Mouse (Mus musculus): Measurements from ENCODE around the gene Rpl22l1. TPM values are rescaled to one million over a fixed set of nuclear protein-coding genes. Genes with fewer than 3 reads are reported as not detected.

The Rpl22l1 gene
- polyA plus RNA-seq, 1 experiment, result 678 TPM

DNA sequence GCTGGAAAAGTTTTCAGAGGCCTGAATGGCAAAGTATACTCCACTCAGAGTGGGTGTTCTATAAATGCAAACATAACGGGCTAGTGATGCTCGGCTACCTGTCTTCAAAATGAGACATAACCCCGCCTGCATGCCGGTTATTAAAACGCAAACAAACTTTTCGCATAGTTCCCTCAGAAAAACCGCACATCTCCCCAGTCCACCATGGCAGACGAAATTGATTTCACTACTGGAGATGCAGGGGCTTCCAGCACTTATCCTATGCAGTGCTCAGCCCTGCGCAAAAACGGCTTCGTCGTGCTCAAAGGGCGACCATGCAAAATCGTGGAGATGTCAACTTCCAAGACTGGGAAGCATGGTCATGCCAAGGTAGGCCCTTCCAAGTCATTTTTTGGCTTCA, 23.4 kb upstream of the Rpl22l1 start:
- Histone ChIP-seq H3K4me1 (ENCODE audit: control insufficient read depth, insufficient read depth, low read length) (no peaks in the 10 kb centered on the region), H3K9ac (ENCODE audit: low read depth, poor library complexity, severe bottlenecking) (peak overlapping the region; percentile 82), H3K36me3 (ENCODE audit: control insufficient read depth, insufficient read depth, low read length, poor library complexity, severe bottlenecking) (no peaks in the 10 kb centered on the region), H3K27ac (ENCODE audit: insufficient read depth, low read length) (no peak overlapping the region), H3K27me3 (ENCODE audit: control insufficient read depth, insufficient read depth, low read length, poor library complexity, severe bottlenecking) (no peaks in the 10 kb centered on the region; the same call in 1 of the 2 replicates), H3K9me3 (replicated peaks; ENCODE audit: control insufficient read depth, insufficient read depth, low read length, poor library complexity, severe bottlenecking) (no peaks in the 10 kb centered on the region; the same call in 1 of the 2 replicates), H3K4me3 (ENCODE audit: low read depth, low read length) (peak overlapping the region; percentile 65)
- TF ChIP-seq POLR2A (IDR thresholded peaks at IDR 0.05; ENCODE audit: insufficient read depth, low read length) (no peak), CTCF (IDR thresholded peaks at IDR 0.05; ENCODE audit: low read depth, low read length) (no peak), EP300 (IDR thresholded peaks at IDR 0.05; ENCODE audit: insufficient read depth, low read depth, low read length) (no peak)

DNA sequence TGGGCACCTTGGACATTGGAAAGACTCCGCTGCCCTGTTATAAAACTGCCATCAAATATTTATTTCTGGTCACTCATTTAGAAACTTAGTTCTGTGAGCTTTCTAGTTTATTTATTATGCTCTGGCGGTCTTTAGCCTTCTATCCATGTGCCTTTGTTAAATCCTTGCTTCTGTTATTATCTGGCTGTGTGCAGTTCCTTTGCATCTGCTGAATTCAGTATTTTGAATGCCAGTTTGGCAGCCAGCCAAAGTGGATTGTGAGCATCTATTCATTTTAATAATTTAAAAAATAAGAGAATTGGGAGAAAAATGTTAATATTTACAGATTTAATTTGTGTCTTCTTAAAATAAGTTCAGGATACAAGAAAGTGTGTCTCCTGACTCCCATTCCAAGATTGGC, 21.1 kb upstream of the Rpl22l1 start:
- no peak for TF ChIP-seq POLR2A (IDR thresholded peaks at IDR 0.05; ENCODE audit: insufficient read depth, low read length)
- no peak for TF ChIP-seq EP300 (IDR thresholded peaks at IDR 0.05; ENCODE audit: insufficient read depth, low read depth, low read length)
- no peak for TF ChIP-seq CTCF (IDR thresholded peaks at IDR 0.05; ENCODE audit: low read depth, low read length)
- H3K9ac ChIP-seq (ENCODE audit: low read depth, poor library complexity, severe bottlenecking), result no peak overlapping the region
- H3K27ac ChIP-seq (ENCODE audit: insufficient read depth, low read length), result no peak overlapping the region
- no peaks in the 10 kb centered on the region for H3K4me1 ChIP-seq (ENCODE audit: control insufficient read depth, insufficient read depth, low read length)
- H3K36me3 ChIP-seq (ENCODE audit: control insufficient read depth, insufficient read depth, low read length, poor library complexity, severe bottlenecking), result no peaks in the 10 kb centered on the region
- H3K9me3 ChIP-seq (replicated peaks; ENCODE audit: control insufficient read depth, insufficient read depth, low read length, poor library complexity, severe bottlenecking), result no peaks in the 10 kb centered on the region; the same call in 1 of the 2 replicates
- no peak overlapping the region for H3K4me3 ChIP-seq (ENCODE audit: low read depth, low read length)
- no peaks in the 10 kb centered on the region; the same call in 1 of the 2 replicates for H3K27me3 ChIP-seq (ENCODE audit: control insufficient read depth, insufficient read depth, low read length, poor library complexity, severe bottlenecking)

DNA sequence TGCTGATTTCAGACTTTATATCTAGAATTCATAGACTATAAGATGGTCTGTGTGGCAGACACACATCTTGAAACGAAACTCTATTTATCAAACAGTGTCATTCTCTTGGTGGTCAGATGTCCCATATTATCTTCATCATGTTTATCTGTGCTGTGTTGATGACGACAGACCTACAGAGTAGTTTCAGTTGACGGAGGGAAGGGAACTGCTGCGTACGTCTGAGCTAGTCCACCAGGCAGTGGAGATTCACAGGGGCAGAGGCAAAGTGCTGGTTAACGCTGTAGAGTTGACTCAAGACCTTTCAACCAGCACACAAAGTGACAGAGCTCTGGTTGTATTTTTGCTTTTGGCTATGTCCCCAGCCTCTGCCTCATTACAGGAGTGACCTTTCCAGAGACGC, 10.4 kb upstream of the Rpl22l1 start:
- Histone ChIP-seq H3K27me3 (ENCODE audit: control insufficient read depth, insufficient read depth, low read length, poor library complexity, severe bottlenecking) (no peaks in the 10 kb centered on the region), H3K4me3 (ENCODE audit: low read depth, low read length) (no peak overlapping the region), H3K9me3 (replicated peaks; ENCODE audit: control insufficient read depth, insufficient read depth, low read length, poor library complexity, severe bottlenecking) (no peaks in the 10 kb centered on the region), H3K27ac (ENCODE audit: insufficient read depth, low read length) (no peak overlapping the region), H3K36me3 (ENCODE audit: control insufficient read depth, insufficient read depth, low read length, poor library complexity, severe bottlenecking) (no peaks in the 10 kb centered on the region), H3K4me1 (ENCODE audit: control insufficient read depth, insufficient read depth, low read length) (no peaks in the 10 kb centered on the region), H3K9ac (ENCODE audit: low read depth, poor library complexity, severe bottlenecking) (no peak overlapping the region)
- TF ChIP-seq POLR2A (IDR thresholded peaks at IDR 0.05; ENCODE audit: insufficient read depth, low read length), result no peak
- TF ChIP-seq EP300 (IDR thresholded peaks at IDR 0.05; ENCODE audit: insufficient read depth, low read depth, low read length), result no peak
- TF ChIP-seq CTCF (IDR thresholded peaks at IDR 0.05; ENCODE audit: low read depth, low read length), result no peak

DNA sequence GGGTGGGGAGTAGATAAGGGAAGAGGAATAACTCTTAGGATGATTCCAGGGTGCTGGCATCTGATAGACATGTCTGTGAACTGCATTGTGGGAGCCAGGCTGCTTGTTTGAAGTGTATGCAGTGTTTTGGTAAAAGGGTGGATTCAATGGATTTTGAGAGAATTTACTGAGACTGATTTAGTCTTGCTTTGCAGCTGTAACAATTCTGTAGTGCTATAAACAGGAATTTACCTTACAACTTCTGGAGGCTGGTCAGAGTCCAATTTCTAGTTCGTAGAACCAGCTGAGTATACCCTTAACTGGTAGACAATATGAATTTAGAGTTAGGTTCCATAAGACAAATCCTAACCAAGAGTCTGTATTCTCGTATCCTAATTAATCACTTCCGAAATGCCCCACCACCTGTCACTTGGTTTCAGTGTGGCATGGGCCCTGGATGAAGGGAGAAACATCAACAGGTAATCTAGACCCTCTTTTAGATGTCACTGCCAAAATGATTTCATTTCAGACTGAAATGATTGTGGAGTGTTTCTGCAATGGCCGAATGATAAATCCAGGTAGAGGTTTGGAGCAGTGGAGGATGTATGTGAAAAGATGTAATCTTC, 2.9 kb downstream of the Rpl22l1 start:
- Histone ChIP-seq H3K9ac (ENCODE audit: low read depth, poor library complexity, severe bottlenecking) (no peak overlapping the region), H3K9me3 (replicated peaks; ENCODE audit: control insufficient read depth, insufficient read depth, low read length, poor library complexity, severe bottlenecking) (no peaks in the 10 kb centered on the region), H3K36me3 (ENCODE audit: control insufficient read depth, insufficient read depth, low read length, poor library complexity, severe bottlenecking) (peaks cover 21% of the 10 kb centered on the region), H3K27ac (ENCODE audit: insufficient read depth, low read length) (no peak overlapping the region), H3K27me3 (ENCODE audit: control insufficient read depth, insufficient read depth, low read length, poor library complexity, severe bottlenecking) (no peaks in the 10 kb centered on the region), H3K4me3 (ENCODE audit: low read depth, low read length) (no peak overlapping the region), H3K4me1 (ENCODE audit: control insufficient read depth, insufficient read depth, low read length) (no peaks in the 10 kb centered on the region)
- no peak for TF ChIP-seq CTCF (IDR thresholded peaks at IDR 0.05; ENCODE audit: low read depth, low read length)
- no peak for TF ChIP-seq EP300 (IDR thresholded peaks at IDR 0.05; ENCODE audit: insufficient read depth, low read depth, low read length)
- no peak for TF ChIP-seq POLR2A (IDR thresholded peaks at IDR 0.05; ENCODE audit: insufficient read depth, low read length)

DNA sequence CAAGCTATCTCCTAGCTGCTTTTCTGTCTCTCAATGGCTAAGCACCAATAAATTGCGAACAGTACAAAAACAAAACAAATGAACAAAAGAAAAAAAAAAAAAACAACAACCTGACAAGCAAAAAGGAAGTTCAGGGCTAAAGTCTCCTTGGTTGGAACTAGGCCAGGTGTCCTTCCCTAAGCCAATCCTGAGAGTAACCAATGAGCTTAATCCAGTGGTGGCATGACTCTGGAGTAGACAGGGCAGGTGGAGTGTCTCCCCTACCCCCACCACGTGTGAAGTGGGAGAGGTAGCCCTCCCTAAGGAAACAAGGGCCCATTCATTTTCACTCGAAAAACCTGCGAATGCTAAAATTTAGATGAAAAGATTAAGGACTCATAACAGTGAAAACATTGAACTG, 6.2 kb downstream of the Rpl22l1 start:
- H3K4me1 ChIP-seq (ENCODE audit: control insufficient read depth, insufficient read depth, low read length), result no peaks in the 10 kb centered on the region
- no peaks in the 10 kb centered on the region for H3K27me3 ChIP-seq (ENCODE audit: control insufficient read depth, insufficient read depth, low read length, poor library complexity, severe bottlenecking)
- H3K9ac ChIP-seq (ENCODE audit: low read depth, poor library complexity, severe bottlenecking), result no peak overlapping the region
- TF ChIP-seq POLR2A (IDR thresholded peaks at IDR 0.05; ENCODE audit: insufficient read depth, low read length) (no peak), EP300 (IDR thresholded peaks at IDR 0.05; ENCODE audit: insufficient read depth, low read depth, low read length) (no peak), CTCF (IDR thresholded peaks at IDR 0.05; ENCODE audit: low read depth, low read length) (no peak)
- peaks cover 17% of the 10 kb centered on the region for H3K36me3 ChIP-seq (ENCODE audit: control insufficient read depth, insufficient read depth, low read length, poor library complexity, severe bottlenecking)
- H3K27ac ChIP-seq (ENCODE audit: insufficient read depth, low read length), result no peak overlapping the region
- H3K4me3 ChIP-seq (ENCODE audit: low read depth, low read length), result no peak overlapping the region
- H3K9me3 ChIP-seq (replicated peaks; ENCODE audit: control insufficient read depth, insufficient read depth, low read length, poor library complexity, severe bottlenecking), result no peaks in the 10 kb centered on the region

DNA sequence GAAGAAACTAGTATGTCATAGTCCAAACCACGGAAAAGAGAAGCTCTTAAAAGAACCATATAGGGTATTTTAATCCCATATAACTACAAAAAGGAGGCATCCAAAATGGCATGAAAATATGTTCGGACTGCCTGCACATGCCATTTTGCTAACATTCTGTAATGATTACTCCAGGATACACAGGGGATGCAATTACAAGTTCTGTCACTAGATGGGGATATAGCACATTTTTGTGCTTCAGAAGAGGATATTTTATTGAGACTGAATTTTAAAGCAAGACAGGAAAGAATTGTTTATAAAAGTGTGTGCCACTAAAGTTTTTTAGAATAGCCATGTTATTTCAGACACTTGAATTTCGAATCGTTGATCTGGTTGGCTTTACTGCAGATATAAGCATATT, 9.1 kb downstream of the Rpl22l1 start:
- Histone ChIP-seq H3K4me1 (ENCODE audit: control insufficient read depth, insufficient read depth, low read length) (no peaks in the 10 kb centered on the region), H3K9ac (ENCODE audit: low read depth, poor library complexity, severe bottlenecking) (no peak overlapping the region), H3K27ac (ENCODE audit: insufficient read depth, low read length) (no peak overlapping the region), H3K27me3 (ENCODE audit: control insufficient read depth, insufficient read depth, low read length, poor library complexity, severe bottlenecking) (no peaks in the 10 kb centered on the region), H3K9me3 (replicated peaks; ENCODE audit: control insufficient read depth, insufficient read depth, low read length, poor library complexity, severe bottlenecking) (no peaks in the 10 kb centered on the region), H3K4me3 (ENCODE audit: low read depth, low read length) (no peak overlapping the region), H3K36me3 (ENCODE audit: control insufficient read depth, insufficient read depth, low read length, poor library complexity, severe bottlenecking) (no peaks in the 10 kb centered on the region)
- no peak for TF ChIP-seq POLR2A (IDR thresholded peaks at IDR 0.05; ENCODE audit: insufficient read depth, low read length)
- no peak for TF ChIP-seq CTCF (IDR thresholded peaks at IDR 0.05; ENCODE audit: low read depth, low read length)
- TF ChIP-seq EP300 (IDR thresholded peaks at IDR 0.05; ENCODE audit: insufficient read depth, low read depth, low read length), result no peak
